Mouse (Mus musculus) CD4-positive, CD25-positive, alpha-beta regulatory T cell, adult 2 months (primary cell): ENCODE results near the gene Pitpnc1.

ENCODE experiments used
- DNase-seq: peaks from one replicate; pipeline ENCODE4 v3.0.0-alpha.2; 2012; ENCODE audit warnings: low read depth, low spot score

Pitpnc1 gene

DNA sequence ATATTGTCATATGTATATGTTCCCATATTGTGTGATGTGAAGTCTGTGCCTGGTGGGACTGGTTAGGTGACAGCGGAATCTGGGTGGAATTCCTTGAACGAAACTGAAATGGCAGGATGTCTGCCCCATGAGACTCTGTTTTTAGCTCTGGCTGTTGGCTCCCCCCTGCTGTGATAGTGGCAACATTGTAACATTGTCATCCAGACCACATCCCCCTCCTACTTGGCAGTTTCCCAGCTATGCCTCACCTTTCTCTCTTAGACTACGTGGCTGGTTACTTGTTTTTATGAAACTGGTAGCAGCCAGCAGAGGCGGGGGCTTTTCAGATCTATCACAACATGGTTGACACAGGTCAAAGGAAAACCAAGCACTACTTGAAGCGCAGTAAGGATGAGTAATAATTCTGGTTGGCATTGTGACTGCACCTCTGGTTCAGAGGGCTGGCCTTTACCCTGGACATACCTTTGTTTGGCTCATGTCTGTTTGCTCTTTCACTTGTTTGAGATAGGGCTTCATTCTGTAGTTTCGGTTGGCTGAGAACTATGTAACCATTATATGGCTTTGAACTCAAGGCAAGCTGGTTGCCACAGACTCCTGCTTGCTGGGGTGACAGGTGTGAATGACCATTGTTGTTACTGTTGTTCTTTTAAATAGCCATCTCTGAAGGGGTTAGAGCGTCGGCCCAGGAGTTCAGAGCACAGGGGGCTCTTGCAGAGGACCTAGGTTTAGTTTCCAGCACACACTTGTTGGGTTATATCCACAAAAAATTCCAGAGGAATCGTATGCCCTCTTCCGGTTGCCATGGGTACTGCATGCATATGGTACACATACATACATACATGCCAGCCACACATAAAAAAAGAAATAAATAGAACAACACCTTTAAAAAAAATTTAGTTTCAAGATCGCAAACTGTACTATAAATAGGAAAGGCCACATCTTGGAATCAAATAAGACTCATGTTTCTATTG lies 183.0 kb downstream of the Pitpnc1 start:
- peak; percentile 17 for DNase-seq

DNA sequence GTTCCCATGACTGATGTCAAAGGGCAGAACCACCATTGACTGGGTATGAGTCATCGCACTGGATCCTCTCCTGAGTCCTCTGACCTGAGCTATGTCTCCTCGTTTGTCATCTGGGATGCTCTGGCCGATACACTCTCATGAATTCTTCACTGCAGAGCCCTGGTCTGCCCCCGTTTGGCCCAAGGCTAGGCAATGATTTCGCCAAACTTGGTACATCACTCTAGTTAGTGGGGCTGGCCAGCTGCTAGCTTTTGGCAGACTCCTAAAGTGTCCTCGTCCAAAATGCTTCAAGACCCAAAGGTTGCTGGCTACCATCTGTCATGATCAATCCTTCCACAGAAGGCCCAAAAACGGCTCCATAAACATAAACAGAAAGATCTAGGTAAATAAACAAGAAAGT lies 184.8 kb downstream of the Pitpnc1 start:
- no peak for DNase-seq

DNA sequence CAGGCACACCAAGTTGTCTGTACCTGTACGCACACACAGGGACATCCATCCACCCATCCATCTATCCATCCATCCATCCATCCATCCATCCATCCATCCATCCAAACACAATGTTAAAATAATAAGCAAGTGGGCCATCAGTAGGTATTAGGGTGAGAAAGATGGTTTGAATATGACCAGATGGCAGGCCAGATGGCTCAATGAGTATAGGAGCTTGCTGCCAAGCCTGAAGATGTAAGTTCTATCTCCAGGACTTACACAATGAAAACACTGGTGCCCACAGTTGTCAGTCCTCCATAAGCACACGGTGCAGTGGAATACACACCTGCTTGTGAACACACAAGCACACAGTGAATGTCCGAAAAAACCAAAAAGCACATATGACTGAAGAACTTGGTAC lies 186.9 kb downstream of the Pitpnc1 start:
- DNase-seq, result no peak

DNA sequence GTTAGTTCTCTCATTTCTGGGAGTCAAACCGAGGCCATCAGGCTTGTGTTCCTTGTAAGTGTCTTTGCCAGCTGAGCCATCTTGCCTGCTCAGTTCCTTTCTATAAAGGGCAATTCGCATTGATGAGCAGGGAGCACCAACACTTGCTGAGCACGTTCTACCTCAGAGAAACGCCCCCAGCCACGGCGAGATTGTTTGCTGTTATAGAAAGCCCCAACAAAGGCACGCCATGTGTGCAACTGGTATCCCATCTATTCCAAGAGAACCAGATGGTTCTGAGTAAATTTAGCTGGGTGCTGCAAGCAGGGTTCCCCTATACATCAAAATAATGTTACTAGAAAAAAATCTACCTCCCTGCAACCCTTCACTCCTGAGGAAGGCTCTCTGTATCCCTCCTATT lies 188.0 kb downstream of the Pitpnc1 start:
- no peak for DNase-seq

DNA sequence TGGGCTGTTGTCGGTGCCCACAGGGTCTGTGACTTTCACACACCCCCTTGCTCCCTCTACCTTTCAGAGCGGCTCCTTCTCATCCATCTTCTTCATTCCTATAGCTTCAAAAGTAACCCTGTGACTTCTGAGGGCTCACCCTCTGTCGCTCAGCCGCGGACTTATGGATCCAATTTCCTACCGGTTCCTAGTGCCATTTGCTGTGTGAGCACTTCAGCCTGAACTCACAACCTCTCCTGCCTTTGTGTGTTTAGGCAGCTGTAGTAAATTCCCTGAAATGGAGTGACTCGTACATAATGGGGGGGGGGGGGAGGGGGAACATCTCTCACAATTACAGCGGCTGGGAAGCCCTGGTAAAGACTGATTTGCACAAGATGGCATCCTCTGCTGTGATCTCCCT lies 191.2 kb downstream of the Pitpnc1 start:
- DNase-seq, result no peak

DNA sequence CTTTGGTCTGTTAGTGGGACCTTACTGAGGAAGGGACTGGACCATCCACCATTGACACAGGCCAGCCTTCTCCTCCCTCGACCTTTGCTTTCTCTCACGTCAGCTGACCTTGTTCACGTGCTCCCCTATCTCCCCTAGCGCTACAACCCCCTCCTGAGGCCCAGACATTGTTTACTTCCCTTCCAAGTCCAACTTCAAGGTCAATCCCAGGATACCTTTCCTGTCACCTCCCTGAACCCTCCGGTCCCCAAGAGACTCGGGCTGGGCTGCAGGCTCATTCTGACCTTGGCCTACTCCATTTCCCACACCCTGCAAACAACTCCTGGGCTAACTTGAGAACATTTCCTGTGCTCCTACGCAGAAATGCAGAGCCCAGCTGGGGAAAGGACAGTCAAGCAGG lies 193.6 kb downstream of the Pitpnc1 start:
- DNase-seq, result no peak

DNA sequence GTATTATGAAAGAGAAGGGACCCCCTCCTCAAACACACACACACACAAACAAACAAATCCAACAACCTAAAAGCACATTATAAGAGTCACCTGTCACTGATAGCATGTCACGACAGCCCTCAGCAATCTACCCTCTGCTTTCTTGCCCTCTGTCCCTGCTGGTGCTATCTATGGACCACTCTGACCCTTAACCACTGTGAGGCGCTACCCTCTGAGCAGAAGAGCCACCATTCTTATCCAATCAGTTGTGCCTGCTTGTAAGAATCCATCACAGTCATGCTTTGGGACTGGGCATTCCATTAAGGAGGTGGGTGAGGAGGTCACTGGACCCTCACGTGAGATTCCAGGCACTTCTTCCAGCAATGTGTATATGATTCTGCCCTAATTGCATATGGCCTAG lies 194.2 kb downstream of the Pitpnc1 start:
- DNase-seq, result no peak

DNA sequence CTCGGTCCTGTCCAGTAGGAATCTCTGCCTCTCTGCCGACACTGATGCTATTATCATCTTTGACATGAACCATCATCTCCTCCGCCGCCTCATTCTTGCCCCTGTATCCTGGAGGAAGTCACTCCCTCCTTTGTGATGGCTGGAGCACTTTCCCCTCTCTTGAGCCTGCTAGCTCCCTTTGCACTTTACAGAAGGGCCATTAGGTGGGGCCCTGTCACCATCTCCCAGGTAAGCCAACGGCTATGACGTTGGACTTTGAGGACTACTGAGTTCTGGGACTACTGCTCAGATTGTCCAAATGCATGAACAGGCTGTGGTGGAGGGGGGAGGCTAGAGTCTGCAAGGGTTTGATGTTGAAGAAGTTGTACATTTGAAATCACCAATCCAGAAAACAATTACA lies 194.6 kb downstream of the Pitpnc1 start:
- peak; percentile 56 for DNase-seq

DNA sequence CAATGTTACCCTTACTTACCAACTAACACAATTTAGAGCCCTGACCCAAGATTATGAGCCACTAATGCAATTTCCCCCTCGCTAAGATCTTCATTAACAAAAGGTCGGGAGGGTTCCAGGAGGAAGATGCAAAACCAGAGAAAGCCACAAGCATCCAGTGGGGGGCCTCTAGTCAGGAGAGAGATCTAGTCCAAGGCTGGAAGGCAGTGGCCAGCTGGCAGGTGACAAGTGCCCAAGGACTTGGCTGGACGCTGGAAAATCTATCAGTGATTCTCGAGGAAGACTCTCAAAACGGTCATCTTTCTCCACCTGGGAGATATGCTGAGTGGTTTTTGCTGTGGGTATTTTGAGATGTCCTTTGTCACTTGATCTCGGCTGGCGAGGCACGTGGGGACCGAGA lies 196.3 kb downstream of the Pitpnc1 start:
- no peak for DNase-seq

DNA sequence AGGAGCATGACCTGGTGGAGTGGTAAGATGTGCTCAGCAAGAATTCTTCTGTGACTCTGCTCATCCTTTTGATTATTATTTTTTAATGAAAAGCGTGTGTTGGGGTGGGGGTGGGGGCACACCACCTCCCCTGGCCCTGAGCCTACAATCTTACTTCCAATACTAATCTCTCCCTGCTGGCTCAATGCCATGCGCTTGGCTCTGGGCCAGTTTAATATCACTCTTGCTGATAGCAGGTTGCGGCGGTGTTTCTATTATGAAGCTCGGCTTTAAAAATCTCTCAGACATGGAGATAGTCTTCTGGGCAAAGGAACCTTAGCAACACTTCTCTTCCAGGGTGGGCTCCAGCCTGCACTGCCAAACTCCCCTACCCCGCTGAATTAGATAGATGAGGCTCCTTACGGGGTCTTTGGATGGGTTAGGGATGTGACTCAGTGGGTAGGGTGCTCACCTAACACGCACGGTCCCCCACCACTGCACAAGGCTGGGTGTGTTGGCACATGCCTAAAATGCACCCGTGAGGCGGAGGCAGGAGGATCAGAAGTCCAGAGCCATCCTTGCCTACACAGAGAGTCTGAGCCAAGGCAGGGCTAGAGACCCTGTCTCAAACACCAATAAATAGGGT lies 198.0 kb downstream of the Pitpnc1 start:
- DNase-seq, result no peak

DNA sequence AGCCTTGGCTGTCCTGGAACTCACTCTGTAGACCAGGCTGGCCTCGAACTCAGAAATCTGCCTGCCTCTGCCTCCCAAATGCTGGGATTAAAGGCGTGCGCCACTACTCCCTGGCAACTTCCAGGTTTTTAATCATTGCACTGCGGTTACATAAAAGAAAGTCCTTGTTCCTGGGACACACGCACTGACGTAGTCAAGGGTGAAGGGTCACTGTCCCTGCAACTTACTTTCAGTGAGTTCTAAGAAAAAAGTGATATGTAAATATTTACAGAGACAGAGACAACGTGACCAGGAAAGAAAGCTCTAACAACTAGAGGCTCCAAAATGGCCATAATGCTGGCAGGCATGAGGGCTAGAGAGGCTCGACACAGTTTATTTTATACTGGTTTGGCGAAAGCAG lies 199.9 kb downstream of the Pitpnc1 start:
- no peak for DNase-seq

DNA sequence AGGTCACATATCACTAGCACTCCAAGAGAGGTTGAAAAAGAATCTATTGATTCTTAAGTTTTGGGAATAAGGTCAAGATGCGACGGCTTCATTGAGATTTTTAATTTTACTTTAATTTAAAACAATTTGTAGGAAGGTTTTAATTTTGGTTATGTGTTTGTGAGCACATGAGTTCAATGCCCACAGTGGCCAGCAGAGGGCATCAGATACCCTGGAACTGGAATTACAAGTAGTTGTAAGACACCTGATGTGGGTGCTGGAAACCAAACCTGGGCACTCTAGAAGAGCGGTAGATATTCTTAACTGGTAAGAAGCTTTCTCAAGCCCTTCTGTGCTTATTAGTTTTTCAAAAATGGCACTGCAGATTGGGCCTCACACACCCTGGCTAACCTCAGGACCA lies 203.0 kb downstream of the Pitpnc1 start:
- DNase-seq, result peak; percentile 66

DNA sequence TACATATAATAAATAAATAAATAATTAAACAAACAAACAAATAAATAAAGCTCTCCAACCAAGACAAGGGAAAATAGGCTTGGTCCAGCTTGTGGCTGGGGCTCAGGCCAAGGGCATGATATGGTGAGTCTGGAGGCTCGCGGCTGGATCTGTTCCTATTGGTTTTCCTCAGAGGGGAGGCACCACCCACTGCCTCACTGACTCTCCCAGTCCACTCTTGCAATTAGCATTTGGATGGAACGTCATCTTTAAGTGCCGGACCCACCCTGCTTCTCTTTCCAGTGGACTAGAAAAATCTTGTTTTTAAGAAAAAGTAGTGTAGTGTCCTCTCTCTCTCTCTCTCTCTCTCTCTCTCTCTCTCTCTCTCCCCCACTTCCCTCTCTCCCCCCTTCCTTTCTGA lies 204.6 kb downstream of the Pitpnc1 start:
- DNase-seq, result no peak

DNA sequence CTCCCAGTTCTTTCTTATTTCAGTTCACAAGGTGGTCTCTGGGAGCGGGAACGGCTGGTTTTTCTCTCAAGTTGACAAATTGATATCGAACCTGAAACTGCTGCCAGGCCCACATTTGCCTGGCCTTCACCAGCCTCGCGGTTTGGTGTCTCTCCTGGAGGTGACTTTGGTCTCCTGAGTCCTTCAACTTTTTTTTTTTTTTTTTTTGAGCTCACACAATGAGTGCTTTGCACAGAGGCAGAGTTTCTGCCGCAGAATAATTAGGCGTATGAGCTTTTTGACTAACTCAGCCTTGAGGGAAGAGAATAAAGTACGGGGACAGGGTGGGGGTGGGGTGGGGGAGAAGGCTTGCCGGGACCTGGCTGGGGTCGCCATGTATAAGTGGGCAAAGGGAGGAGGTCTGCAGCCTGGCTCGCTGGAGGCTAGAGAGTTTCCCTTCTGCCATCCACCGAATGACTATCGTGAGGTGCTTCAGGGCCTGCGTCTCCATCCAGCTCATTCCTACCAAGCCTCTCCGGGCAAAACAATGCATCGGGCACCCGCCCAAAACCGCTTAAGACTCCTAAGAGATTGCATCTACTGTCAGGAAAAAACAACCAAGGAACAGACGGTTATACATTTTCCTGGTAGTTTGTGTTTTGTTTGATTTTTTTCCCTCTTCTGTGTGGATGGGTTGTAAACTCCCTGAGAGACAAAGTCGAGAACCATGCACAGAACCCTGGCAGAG lies 205.4 kb downstream of the Pitpnc1 start:
- no peak for DNase-seq

DNA sequence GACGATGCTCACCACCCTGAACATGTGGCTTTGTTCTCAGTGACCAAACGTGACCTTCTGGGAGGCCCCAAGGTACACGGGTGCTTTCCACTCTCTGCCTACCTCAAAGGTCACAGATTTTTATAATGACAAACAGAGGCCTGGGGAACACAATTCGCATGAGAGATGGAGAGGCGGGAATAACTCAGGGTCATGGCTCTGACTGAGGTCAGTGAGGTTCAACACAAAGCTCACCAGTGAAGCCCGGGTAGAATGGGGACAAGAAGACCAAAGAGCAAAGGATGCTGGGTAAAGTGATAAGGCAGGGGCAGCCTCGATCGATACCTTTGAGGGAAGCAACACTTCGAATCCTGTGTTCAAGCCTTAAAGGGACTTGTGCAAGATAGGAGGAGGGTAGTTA lies 206.7 kb downstream of the Pitpnc1 start:
- DNase-seq, result no peak

DNA sequence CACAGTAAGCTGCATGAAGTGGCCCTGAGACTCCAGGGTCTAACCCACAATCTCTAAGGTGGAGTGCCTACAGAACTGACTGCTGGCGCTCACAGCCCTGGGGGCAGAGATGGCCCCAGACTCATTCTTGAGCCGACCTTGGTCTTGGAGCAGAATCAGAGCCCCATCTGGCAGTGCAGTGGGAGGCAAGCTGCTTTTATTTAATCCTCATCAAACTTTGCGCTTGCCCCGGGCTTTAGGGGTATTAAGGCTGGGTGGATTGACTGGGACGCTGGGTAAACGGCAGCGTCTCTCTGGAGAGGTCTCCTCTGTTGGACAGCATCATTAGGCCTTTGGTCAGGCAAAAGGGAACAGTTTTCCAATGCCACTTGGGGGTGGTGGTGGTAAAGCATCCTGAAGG lies 211.1 kb downstream of the Pitpnc1 start:
- DNase-seq, result no peak

DNA sequence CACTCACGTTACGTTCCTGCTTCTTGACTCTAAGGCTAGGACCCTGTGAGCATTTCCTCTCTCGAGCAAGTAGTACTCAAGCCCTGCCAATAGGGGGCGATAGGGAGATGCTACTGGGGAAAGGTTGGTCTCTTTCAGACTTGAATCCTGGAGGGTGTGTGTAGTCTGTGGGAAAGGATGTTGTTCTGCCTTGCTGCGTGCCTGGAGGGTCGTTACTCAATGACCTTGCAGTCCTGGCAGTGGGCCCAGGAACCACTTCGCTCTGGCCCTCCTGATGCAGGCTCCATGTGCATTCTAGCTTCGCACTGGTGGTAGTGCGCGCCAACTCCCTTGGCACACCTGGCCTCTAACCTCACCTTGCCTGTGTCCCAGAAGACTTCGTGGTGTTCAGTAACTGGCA lies 215.3 kb downstream of the Pitpnc1 start:
- DNase-seq, result peak; percentile 54

DNA sequence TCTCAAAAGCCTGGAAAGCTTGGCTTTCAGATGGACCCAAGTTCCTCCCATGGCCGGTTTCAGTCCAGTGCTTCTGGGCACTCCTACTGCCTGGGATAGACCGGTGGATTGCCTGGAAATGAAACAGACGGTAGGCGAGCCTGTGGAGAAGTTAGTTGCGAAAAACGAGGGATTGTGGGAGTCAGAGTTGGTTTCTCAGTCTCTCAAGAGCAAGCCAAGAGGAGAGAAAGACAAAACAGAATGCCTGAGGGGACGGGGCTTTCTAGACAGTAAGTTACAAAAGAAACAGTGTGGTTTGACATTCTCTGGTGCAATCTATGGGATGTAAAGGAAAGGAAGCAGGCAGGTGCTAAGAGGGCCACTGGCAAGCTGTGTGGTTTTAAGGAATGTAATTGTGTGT lies 216.3 kb downstream of the Pitpnc1 start:
- no peak for DNase-seq

DNA sequence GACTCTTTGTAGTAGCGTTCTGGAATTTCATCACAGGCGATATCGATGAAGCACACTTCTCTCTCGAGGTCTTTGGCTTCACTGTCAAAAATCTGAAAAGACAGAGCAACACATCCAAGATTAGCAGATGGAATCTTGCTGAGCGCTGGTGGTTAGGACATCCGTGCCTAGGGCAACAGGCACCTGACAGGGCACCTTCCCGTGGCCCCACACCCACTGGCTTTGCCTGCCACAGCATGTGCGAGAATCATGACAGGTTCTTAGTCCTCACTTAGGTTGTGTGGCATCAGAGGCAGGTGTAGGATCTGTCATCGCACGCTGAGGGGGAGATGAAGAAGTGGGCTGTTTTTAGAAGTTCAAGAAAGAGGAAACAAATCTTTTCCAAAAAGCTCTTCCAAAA lies 218.5 kb downstream of the Pitpnc1 start:
- DNase-seq, result no peak

DNA sequence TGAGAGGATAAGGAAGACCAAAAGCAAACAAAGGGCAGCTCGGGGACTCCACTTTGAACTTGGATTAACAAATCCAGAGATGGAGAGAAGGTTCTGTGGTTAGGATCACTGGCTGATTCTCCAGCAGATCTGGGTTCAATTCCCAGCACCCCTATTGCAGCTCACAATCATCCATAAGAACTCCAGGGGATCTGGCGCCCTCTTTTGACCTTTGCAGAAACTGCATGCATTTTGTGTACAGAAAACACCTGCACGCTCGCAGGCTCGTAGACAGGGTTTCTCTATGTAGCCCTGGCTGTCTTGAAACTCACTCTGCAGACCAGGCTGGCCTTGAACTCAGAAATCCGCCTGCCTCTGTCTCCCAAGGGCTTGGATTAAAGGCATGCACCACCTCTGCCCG lies 219.0 kb downstream of the Pitpnc1 start:
- DNase-seq, result peak; percentile 53

DNA sequence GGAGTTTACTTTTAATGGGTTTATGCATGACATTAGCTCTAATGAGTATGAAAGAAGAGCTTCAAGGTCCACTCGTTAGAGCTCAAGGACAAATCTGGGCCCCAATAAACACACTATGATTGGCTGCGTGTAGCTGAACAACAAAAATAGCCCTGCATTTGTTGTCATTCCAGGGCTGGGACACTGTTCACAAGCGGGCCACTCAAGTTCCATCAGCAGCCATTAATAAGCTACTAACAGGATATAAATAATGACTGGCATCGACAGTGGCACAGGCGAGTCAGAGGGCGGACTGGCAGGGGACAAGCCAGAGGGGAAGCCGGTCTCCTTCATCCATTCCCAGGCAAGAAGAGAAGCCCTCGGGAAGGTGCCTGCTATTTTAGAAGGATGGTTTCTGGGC lies 219.6 kb downstream of the Pitpnc1 start:
- no peak for DNase-seq

DNA sequence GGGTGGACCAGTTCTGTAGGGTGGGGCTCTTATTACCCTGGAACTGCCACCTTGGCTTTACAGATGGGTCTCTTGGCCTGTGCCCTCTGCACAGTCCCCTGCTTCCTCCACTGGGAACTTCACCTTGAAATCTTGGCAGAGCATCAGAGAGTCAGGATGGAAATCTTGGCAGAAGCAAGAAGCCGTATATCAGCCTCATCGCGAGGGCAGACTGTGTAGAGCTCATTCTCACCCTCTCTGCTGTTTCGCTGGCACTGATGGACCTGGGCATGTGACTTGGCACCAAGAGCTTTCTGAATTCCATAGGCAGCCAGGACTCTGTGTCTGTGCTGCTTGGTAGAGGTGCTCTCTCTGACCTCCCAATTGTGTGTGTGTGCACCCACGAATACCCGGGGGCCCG lies 221.7 kb downstream of the Pitpnc1 start:
- no peak for DNase-seq

DNA sequence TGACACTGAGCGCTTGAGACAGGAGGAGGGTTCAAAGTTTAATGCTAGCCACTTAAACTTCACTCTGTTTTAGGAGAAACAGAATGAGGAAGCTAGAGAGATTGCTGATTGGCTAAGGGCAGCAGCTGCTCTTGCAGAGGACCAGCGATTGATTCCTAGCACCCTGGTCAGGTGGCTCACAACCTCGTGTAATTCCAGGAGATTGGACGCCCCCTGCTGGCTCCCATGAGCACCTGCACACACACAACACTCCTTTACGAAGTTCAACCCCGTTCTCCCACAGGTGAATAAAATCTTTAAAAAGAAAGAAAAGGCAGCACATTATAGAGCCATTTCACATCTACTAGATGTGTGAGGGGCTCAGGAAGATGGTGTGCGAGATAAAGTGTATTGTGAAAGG lies 224.8 kb downstream of the Pitpnc1 start:
- peak; percentile 12 for DNase-seq
